Mouse (Mus musculus) heart, embryonic 13.5 days (tissue): Measurements from ENCODE around the gene Atp5c1. TPM values are rescaled to one million over a fixed set of nuclear protein-coding genes. Genes with fewer than 3 reads are reported as not detected.

Experiments used
- ATAC-seq: fragments of 200-750 bp; cut with Nextera tagmentation; 2 replicates; pipeline ENCODE4 v1.8.0; 2017; ENCODE audit warnings: moderate TSS enrichment; ENCODE audit not compliant: insufficient number of reproducible peaks, low FRiP score, low TSS enrichment; ENCODE audit errors: extremely low read depth
- H3K27ac ChIP-seq: fragments of 300-500 bp; sonication (generic); replicated peaks from 2 replicates; pipeline ENCODE4 v1.5.1; 2015; ENCODE audit warnings: moderate library complexity, mild to moderate bottlenecking, inconsistent platforms
- H3K27me3 ChIP-seq: fragments of 300-500 bp; sonication (generic); replicated peaks from 2 replicates; pipeline ENCODE4 v1.6.1; 2015; ENCODE audit warnings: mild to moderate bottlenecking, inconsistent platforms
- H3K36me3 ChIP-seq: fragments of 300-500 bp; sonication (generic); 2 replicates; pipeline ENCODE4 v1.6.1; 2015; ENCODE audit warnings: mild to moderate bottlenecking, inconsistent platforms
- H3K4me1 ChIP-seq: fragments of 300-500 bp; sonication (generic); 2 replicates; pipeline ENCODE4 v1.6.1; 2015; ENCODE audit warnings: inconsistent platforms
- H3K4me2 ChIP-seq: fragments of 300-500 bp; sonication (generic); 2 replicates; pipeline ENCODE4 v1.6.1; 2015; ENCODE audit warnings: inconsistent platforms, mild to moderate bottlenecking, moderate library complexity
- H3K4me3 ChIP-seq: fragments of 300-500 bp; sonication (generic); 2 replicates; pipeline ENCODE4 v1.5.1; 2015; ENCODE audit warnings: moderate library complexity, mild to moderate bottlenecking, inconsistent platforms
- H3K9ac ChIP-seq: fragments of 300-500 bp; sonication (generic); 2 replicates; pipeline ENCODE4 v1.6.1; 2015; ENCODE audit warnings: inconsistent platforms, mild to moderate bottlenecking, moderate library complexity
- H3K9me3 ChIP-seq: fragments of 300-500 bp; sonication (generic); 2 replicates; pipeline ENCODE4 v1.6.1; 2016; ENCODE audit warnings: inconsistent platforms
- WGBS: fragments of 180-500 bp; shearing (Covaris S2); methylation state at CpG from one replicate; pipeline ENCODE4 v1.1.7; 2015; ENCODE audit warnings: mixed read lengths; 5-methylcytosine and 5-hydroxymethylcytosine counted together
- polyA plus RNA-seq: library from polyadenylated mRNA; unstranded; fragments of >200 nt; fragmentation: Nextera tagmentation; extraction: Ambion mirVana; gene quantifications from 2 replicates; pipeline ENCODE4 v1.2.1, GENCODE M21; 2015

Gene Atp5c1
- polyA plus RNA-seq, 1 experiment from 2014 or later, result 1,110 TPM

GRCm38 (mm10) chr2:10008593-10008992, 71.7 kb downstream of the Atp5c1 start:
- peaks cover 32% of the 10 kb centered on the region for H3K4me1 ChIP-seq
- H3K4me2 ChIP-seq, result no peak overlapping the region
- H3K9ac ChIP-seq, result no peak overlapping the region
- 47% methylated on average over 4 of the region's 4 CpGs for WGBS
- H3K36me3 ChIP-seq, result no peaks in the 10 kb centered on the region
- H3K27me3 ChIP-seq, result no peaks in the 10 kb centered on the region
- H3K9me3 ChIP-seq, result no peaks in the 10 kb centered on the region
- H3K4me3 ChIP-seq, result no peak overlapping the region
- H3K27ac ChIP-seq, result no peak overlapping the region
- ATAC-seq, result no peak

Other genes with a start within 250 kb of the Atp5c1 start
- gene 4930412O13Rik, start 199.3 kb downstream of the Atp5c1 start, polyA plus RNA-seq, result 0.19 and 0.43 TPM in 2 replicates
- gene 9230102O04Rik, start 191.0 kb downstream of the Atp5c1 start, polyA plus RNA-seq, result not detected in 2 replicates
- 3.2 and 3.6 TPM in 2 replicates for gene Gata3, start 190.5 kb downstream of the Atp5c1 start, polyA plus RNA-seq
- gene Taf3, start 31.9 kb downstream of the Atp5c1 start, polyA plus RNA-seq, result 8.0 and 8.8 TPM in 2 replicates
- 17.7 and 18.2 TPM in 2 replicates for gene Kin, start 83 bp upstream of the Atp5c1 start, polyA plus RNA-seq
- 1.2 and 8.3 TPM in 2 replicates for gene Itih2, start 50.9 kb upstream of the Atp5c1 start, polyA plus RNA-seq
- gene Itih5, start 73.1 kb upstream of the Atp5c1 start, polyA plus RNA-seq, result 3.2 and 3.5 TPM in 2 replicates